Mouse (Mus musculus) lung, postnatal 0 days (tissue): ENCODE data around the gene Riox1. TPM values are rescaled to one million over a fixed set of nuclear protein-coding genes. Genes with fewer than 3 reads are reported as not detected.
"Not testable (repeated sequence)": the region's sequence is repeated elsewhere in the genome, so short reads cannot be mapped to it uniquely, and the experiment has no call there.

Source experiments
- ATAC-seq: fragments of 200-750 bp; cut with Nextera tagmentation; 2 replicates; pipeline ENCODE4 v1.8.0; 2017; ENCODE audit warnings: moderate library complexity
- DNase-seq: peaks from one replicate; pipeline ENCODE4 v3.0.0-alpha.2; 2016; ENCODE audit warnings: low spot score
- H3K27ac ChIP-seq: fragments of 300-500 bp; sonication (generic); 2 replicates; pipeline ENCODE4 v1.5.1; 2014; ENCODE audit warnings: antibody characterized with exemption, mild to moderate bottlenecking, low read length, mixed read lengths
- H3K27me3 ChIP-seq: fragments of 300-500 bp; sonication (generic); replicated peaks from 2 replicates; pipeline ENCODE4 v1.6.1; 2014; ENCODE audit warnings: low read length, mixed read lengths; ENCODE audit not compliant: insufficient read depth
- H3K36me3 ChIP-seq: fragments of 300-500 bp; sonication (generic); 2 replicates; pipeline ENCODE4 v1.6.1; 2014; ENCODE audit warnings: low read length, mixed read lengths; ENCODE audit not compliant: insufficient read depth
- H3K4me1 ChIP-seq: fragments of 300-500 bp; sonication (generic); 2 replicates; pipeline ENCODE4 v1.6.1; 2014; ENCODE audit warnings: antibody characterized with exemption, low read depth, low read length, mixed read lengths; ENCODE audit not compliant: insufficient read depth
- H3K4me2 ChIP-seq: fragments of 300-500 bp; sonication (generic); replicated peaks from 2 replicates; pipeline ENCODE4 v1.6.1; 2014; ENCODE audit warnings: low read depth, mild to moderate bottlenecking, low read length, moderate library complexity, mixed read lengths
- H3K4me3 ChIP-seq: fragments of 300-500 bp; sonication (generic); 2 replicates; pipeline ENCODE4 v1.5.1; 2014; ENCODE audit warnings: low read depth, low read length
- H3K9ac ChIP-seq: fragments of 300-500 bp; sonication (generic); replicated peaks from 2 replicates; pipeline ENCODE4 v1.6.1; 2014; ENCODE audit warnings: low read depth, mild to moderate bottlenecking
- H3K9me3 ChIP-seq: fragments of 300-500 bp; sonication (generic); 2 replicates; pipeline ENCODE4 v1.6.1; 2016; ENCODE audit warnings: low read length, mixed read lengths
- CTCF ChIP-seq: IDR thresholded peaks from 2 replicates; pipeline ENCODE4 v1.5.1; 2016; ENCODE audit warnings: antibody characterized with exemption, mild to moderate bottlenecking
- EP300 ChIP-seq: IDR thresholded peaks from 2 replicates; pipeline ENCODE4 v1.6.1; 2016; ENCODE audit warnings: antibody characterized with exemption, mild to moderate bottlenecking, control low read depth
- WGBS: fragments of 180-500 bp; shearing (Covaris S2); extraction: QIAGEN DNeasy Blood & Tissue Kit; methylation state at CpG from one replicate; pipeline ENCODE4 v1.1.7; 2014; 5-methylcytosine and 5-hydroxymethylcytosine counted together
- polyA plus RNA-seq: library from polyadenylated mRNA; unstranded; fragments of >200 nt; fragmentation: Nextera tagmentation; extraction: Ambion mirVana; gene quantifications from 2 replicates; pipeline ENCODE4 v1.2.1, GENCODE M21; 2015

Riox1 gene
- polyA plus RNA-seq, 1 experiment from 2014 or later = 11.7 TPM

DNA sequence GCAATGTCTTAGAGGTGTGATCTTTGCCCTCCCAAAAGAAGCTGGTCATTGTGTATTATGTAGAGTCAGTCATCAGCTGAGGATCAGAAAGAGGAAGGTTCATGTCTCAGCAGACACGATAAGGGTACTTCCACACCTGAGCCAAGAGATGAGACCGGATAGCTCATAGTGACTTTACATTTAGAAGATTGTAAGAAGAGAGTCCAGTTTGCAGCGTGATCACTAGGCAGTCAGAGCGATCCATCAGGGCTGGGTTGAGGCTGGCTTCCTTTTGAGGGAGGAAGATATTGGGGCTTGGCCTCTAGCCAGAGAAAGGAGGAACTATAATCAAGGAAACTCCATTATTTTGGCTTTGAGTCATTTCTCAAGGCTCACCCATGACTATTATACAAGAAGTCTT lies 22.7 kb upstream of the Riox1 start:
- TF ChIP-seq EP300 (peak; percentile 38; the same call in 1 of the 2 replicates), CTCF (no peak)
- Histone ChIP-seq H3K4me3 (no peak overlapping the region), H3K36me3 (no peaks in the 10 kb centered on the region), H3K4me2 (no peak overlapping the region), H3K9ac (no peak overlapping the region), H3K27ac (no peak overlapping the region), H3K9me3 (no peaks in the 10 kb centered on the region), H3K27me3 (no peaks in the 10 kb centered on the region), H3K4me1 (peaks cover 17% of the 10 kb centered on the region; the same call in 1 of the 2 replicates)
- 49% methylated on average over 4 of the region's 4 CpGs for WGBS
- peak; percentile 66 for DNase-seq
- peak; percentile 20; the same call in 1 of the 2 replicates for ATAC-seq

DNA sequence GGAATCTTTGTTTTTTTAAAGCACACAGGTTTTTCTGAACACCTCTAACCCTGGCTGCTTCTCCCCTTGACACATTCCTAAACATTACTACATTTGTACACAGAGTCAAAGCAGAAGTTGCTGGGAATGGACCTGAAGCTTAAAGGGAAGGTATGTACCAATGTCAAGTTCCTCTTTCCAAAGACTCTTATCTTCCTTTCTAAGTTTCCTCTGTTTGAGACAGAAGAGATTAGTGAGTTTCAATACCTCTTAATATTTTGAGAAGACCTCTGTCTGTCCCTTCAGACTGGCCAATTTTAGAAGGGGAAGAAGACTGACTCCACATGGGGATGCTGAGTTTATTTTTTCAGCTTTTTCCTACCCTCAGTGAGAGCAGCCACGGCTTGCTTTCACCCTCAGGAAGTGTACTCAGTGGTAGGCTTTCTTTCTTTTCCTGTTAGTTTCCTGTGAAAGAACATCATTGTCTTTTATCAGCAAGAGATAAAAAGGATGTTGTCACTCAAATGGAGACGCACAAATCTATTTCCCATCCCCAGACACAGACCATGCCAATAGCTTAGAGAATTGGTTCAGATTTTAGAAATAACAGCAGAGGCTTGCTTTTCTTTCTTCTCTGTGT lies 21.1 kb upstream of the Riox1 start:
- WGBS = 25% methylated on average over 2 of the region's 2 CpGs
- H3K4me3 ChIP-seq = no peak overlapping the region
- ATAC-seq (peak; percentile 36), DNase-seq (peak; percentile 38)
- no peak overlapping the region for H3K4me2 ChIP-seq
- H3K36me3 ChIP-seq = no peaks in the 10 kb centered on the region
- H3K9ac ChIP-seq = no peak overlapping the region
- no peaks in the 10 kb centered on the region for H3K27me3 ChIP-seq
- H3K4me1 ChIP-seq = peaks cover 17% of the 10 kb centered on the region; the same call in 1 of the 2 replicates
- no peaks in the 10 kb centered on the region for H3K9me3 ChIP-seq
- TF ChIP-seq EP300 (peak; percentile 84), CTCF (no peak)
- peak overlapping the region; percentile 66 for H3K27ac ChIP-seq

DNA sequence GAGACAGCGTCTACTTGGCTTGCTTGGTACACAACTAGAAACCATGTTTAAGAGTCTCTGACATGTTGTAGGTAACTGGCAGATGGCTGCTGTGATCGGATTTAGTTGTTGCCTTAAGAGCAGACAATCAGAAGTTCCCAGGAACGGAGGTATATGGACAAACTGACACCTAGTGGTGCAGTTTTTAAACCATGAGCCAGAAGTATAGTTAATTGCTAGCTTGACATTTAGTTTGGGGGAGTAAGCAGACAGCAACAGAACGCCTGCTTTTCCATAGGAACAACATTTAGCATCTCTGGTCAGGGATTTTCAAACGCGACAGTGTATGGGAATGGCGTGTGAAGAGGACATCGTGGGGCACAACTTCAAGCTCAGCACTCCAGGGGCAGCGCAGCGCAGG lies 12.8 kb upstream of the Riox1 start:
- Histone ChIP-seq H3K36me3 (no peaks in the 10 kb centered on the region), H3K4me3 (no peak overlapping the region), H3K4me1 (no peaks in the 10 kb centered on the region), H3K4me2 (0 out of 2 replicates have a peak overlapping the region, but pooled peaks have one; percentile 5), H3K9me3 (no peaks in the 10 kb centered on the region), H3K9ac (no peak overlapping the region), H3K27me3 (no peaks in the 10 kb centered on the region), H3K27ac (no peak overlapping the region)
- no peak for DNase-seq
- WGBS = 61% methylated on average over 10 of the region's 10 CpGs
- no peak for TF ChIP-seq EP300
- peak; percentile 59 for TF ChIP-seq CTCF
- ATAC-seq = no peak

DNA sequence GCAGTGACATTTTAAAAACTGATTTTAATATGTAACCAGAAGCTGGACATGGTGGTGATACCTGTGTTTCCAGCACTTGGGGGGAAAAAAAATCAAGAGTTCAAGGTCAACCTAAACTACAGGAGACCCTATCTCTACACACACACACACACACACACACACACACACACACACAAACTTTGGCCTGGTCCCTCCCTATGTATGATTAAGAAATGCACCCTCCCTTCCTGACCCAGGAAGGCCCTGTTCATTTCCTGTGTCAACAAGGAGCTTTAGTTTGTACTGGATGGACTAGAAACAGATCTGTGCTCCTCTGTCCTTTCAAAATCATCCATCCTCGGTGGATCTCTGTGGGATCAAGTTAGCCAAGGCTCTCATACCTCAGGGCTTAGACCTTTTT lies 11.8 kb upstream of the Riox1 start:
- not testable (repeated sequence) for H3K27ac ChIP-seq, H3K4me1 ChIP-seq, H3K4me3 ChIP-seq, H3K27me3 ChIP-seq, H3K9ac ChIP-seq, H3K4me2 ChIP-seq, DNase-seq, H3K9me3 ChIP-seq, H3K36me3 ChIP-seq
- TF ChIP-seq EP300 = peak; percentile 71; the same call in 1 of the 2 replicates
- WGBS = 25% methylated on average over 1 of the region's 1 CpGs
- ATAC-seq = peak; percentile 23; the same call in 1 of the 2 replicates

DNA sequence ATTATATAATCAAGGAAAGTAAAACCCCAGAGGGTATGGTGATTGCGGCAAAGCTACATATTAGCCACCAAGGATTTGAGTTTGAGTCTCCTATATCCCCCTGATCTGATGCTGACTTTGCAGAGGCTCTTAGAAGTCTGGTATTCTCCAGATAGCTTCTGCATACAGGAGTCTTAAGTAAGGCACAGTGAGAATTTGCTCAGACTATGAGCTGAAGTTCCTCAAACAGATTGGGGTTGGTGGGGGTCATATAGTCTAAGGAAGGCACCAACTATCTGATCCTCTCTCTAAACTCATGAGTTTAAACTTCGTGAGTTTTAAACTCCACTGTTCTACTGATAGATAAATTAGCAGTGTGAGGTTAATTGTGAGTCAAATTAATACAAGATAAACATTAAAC lies 11.1 kb upstream of the Riox1 start:
- no peak overlapping the region for H3K9ac ChIP-seq
- ATAC-seq = no peak
- H3K4me2 ChIP-seq = no peak overlapping the region
- TF ChIP-seq CTCF (no peak), EP300 (no peak)
- WGBS = 67% methylated on average over 2 of the region's 2 CpGs
- no peaks in the 10 kb centered on the region for H3K9me3 ChIP-seq
- DNase-seq = no peak
- no peaks in the 10 kb centered on the region for H3K4me1 ChIP-seq
- H3K27me3 ChIP-seq = no peaks in the 10 kb centered on the region
- no peaks in the 10 kb centered on the region for H3K36me3 ChIP-seq
- H3K27ac ChIP-seq = 0 out of 2 replicates have a peak overlapping the region, but pooled peaks have one; percentile 14
- no peak overlapping the region for H3K4me3 ChIP-seq

DNA sequence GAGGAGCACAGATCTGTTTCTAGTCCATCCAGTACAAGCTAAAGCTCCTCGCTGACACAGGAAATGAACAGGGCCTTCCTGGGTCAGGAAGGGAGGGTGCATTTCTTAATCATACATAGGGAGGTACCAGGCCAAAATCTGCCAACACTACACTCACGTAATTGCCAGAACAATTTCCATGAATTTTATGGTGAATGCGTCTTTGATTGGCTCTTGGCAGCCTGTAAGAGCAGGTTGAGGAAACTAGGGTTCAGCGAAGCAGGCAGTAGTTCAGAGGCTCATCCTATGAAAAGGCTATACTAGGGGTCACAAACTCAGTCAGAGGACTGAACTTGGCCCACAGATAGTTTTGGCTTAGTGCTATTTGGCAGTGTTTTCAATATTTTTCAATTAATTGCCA lies 10.4 kb upstream of the Riox1 start:
- Histone ChIP-seq H3K27ac (peak overlapping the region; percentile 14; the same call in 1 of the 2 replicates), H3K9ac (no peak overlapping the region), H3K9me3 (no peaks in the 10 kb centered on the region), H3K4me3 (no peak overlapping the region), H3K27me3 (no peaks in the 10 kb centered on the region), H3K4me2 (no peak overlapping the region), H3K4me1 (no peaks in the 10 kb centered on the region), H3K36me3 (no peaks in the 10 kb centered on the region)
- ATAC-seq (peak; percentile 35; the same call in 1 of the 2 replicates), DNase-seq (peak; percentile 45)
- TF ChIP-seq CTCF (no peak), EP300 (peak; percentile 64)
- WGBS = 53% methylated on average over 4 of the region's 4 CpGs
